Mouse (Mus musculus) urinary bladder, postnatal 25 days (tissue): Measurements from ENCODE around the gene Fggy.

ENCODE experiments used
- DNase-seq: peaks from one replicate; pipeline ENCODE4 v3.0.0; 2022; ENCODE audit warnings: low spot score

The Fggy gene

DNA sequence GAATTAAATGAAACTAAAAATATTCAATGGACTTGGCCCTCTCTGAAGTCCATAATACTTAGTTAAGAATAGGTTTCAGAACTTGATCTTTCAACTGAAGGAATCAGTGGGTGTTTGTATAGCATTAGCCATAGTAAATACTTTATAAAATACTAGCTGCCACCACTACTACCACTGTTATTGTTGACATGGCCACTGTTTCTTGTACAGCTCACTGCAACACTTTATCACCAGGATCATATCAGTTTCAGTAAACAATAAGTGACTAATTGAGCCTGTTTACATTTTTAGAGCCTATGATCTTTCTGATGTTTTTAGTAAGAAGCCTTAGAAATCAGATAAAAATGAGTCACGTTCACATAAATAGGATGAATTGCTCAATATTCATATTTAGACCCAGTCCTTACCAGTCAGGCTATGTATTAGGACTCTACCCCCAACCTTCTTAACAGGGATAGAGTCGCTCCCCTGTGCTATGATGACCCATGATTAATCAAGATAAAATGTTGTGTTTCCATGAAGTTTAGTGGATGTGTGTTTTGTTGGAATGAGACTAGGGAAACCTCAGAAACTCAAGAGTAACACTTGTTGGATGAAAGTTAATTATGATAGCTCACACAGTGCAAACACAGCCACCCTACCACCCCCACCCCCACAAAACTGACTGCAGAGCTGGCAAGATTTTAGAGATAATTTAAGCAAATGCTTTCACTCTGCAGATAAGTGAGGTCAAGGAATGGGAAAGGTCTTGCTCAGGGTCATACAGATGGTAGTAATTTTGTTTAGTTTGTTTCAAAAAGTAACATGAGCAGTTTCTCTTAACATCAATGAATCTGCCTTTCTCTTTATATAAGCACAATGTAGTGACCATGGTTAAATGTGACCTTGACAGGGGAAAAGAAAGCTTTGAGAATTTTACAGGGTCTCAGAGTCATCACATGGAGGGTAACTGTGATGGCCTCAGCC lies 352.7 kb downstream of the Fggy start:
- DNase-seq, result no peak

- DNase-seq, result no peak
These were observed 355.7 kb downstream of the Fggy start for GRCm38 (mm10) chr4:95913026-95913425.

DNA sequence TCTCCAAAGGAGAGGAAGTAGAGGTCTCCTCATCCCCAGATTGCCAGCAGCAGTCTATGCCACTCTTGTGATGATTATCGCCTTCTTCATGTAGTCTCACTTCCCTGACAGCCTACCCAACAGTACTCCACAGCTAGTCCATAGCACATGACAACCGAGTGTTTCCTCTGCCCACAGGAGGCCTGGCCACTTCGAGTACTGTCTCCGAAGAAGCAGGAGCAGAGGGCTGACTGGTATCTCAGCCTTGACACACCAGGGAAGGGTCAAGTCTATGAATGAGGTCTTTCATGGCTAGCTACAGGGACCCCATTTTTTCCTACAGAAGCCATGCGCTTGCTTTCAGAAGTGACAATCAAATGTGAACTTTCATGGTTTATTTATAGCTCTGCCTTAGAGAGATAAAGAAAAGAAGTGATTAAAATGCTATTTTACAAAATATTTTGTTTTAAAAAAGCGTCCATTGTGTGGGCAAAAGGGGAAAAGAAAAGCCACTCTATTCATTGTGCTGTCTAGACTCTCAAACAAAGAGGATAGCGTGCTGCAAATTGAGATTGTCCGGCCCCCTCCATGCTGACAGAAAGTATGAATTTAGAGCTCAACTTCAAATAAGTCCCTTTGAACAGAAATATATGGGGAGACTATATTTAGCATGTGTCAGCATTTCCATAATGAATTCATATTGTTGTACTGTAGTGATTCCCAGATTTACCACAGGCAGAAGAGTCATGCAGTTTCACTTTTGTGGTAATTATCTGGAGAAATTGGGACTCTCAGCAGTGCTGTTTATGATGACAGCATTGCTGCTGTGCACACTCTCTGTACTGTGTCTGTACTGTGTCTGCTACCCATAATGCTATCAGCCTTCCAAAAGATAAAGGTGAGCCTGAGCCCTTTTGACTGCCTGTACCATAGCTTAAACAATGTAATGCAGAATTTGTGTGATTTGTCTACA lies 358.6 kb downstream of the Fggy start:
- no peak for DNase-seq

DNA sequence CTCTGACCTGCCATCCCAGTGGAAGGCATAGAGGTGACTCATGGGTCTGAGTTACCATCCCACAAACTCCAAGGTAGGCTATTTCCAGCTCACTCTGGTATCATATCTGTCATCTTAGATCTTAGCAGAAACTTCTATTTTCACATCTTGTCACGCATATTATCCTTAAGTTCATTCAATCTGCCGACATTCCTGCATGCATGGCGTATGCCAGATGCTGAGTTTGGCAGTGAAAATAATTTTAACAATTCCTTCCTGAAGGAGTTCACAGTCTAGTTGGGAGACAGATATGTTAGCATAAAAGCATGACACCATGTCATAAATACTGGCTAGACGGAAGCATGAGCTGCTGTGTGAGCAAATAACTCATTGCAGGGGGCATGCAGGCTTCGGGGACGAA lies 360.4 kb downstream of the Fggy start:
- DNase-seq, result no peak

GRCm38 (mm10) chr4:95920448-95920847 lies 363.1 kb downstream of the Fggy start:
- no peak for DNase-seq

DNA sequence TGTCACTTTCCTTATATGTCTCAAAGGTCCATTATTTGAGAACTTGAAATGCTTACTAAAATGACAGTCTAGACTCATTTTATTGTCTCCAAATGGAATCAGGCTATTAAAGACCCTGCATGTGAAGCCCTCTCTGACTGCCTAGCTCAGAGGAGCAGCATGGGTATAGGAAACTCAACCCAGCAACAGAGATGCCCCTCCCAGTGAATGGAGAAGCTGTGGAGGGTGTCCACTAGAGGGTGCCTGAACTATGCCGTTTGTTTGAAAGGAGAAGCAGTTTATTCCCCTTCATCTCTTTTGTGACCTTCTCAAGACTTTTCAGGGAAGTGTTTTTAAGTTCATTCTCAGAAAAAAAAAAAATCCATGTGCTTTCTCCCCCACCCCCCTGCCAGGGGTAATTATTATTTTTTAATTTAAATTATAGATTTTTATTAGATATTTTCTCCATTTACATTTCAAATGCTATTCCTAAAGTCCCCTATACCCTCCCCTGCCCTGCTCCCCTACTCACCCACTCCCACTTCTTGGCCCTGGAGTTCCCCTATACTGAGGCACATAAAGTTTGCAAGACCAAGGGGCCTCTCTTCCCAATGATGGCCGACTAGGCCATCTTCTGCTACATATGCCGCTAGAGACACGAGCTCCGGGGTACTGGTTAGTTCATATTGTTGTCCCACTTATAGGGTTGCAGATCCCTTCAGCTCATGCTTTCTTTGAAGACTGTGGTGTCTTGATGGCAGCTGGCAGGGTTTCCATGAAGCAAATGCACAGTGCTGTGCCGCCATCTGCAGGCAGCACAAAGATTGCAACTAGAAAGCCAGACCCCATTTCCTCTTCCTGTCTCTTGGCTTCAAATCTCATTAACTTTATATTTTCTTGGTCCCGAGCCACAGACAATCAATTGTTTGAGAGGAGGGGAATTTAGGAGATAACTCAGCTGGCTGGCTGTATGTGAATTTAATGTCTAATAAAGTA lies 367.2 kb downstream of the Fggy start:
- DNase-seq, result peak; percentile 70

GRCm38 (mm10) chr4:95928846-95929245 lies 371.5 kb downstream of the Fggy start:
- no peak for DNase-seq

GRCm38 (mm10) chr4:95929936-95930335 lies 372.6 kb downstream of the Fggy start:
- no peak for DNase-seq

- DNase-seq, result peak; percentile 17
These were observed 374.0 kb downstream of the Fggy start for GRCm38 (mm10) chr4:95931331-95931730.

DNA sequence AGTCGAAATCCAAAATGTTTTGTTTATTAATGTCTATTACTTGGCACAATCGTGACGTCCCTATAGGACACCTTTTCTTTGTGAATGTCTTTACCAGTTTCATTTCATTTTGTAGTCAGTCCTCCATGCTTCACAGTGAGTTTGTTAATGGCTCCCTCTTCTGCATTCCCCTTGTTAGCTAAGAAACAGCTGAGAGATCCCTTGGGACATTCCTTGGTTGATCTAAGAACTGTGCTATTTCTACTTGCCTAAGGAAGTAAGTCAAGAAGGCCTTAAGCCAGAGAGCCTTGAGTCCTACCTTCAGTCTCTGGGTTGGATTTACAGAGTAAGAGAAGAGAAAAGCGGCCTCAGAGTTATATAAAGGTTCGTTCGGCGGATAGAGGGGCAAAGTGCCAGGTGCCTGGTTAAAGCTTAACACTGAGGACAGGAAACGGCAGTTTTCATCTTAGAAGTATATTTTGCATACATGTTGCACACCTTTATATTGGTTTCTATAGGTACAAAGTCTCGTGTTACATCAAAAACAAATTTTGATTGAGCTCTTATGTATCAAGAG lies 376.6 kb downstream of the Fggy start:
- DNase-seq, result no peak

- DNase-seq, result no peak
These were observed 377.2 kb downstream of the Fggy start for GRCm38 (mm10) chr4:95934384-95935035.

DNA sequence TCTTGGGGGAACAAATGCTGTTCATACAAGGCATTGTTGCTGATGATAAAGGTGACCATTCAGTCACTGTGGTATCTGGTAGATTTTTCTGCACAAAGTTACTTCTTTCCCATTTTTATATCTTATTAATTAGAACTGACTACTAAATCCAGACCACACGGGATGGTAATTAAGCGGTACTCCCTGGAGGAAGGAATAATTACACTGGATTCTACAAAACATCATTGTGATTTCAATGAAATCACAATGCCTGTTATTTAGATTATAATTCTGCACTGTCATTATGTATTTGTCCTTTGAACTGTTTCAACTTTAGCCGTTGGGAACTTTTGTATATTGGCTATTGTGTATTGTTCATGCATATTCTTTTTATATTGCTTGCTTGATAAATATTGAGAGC lies 381.4 kb downstream of the Fggy start:
- DNase-seq, result no peak

DNA sequence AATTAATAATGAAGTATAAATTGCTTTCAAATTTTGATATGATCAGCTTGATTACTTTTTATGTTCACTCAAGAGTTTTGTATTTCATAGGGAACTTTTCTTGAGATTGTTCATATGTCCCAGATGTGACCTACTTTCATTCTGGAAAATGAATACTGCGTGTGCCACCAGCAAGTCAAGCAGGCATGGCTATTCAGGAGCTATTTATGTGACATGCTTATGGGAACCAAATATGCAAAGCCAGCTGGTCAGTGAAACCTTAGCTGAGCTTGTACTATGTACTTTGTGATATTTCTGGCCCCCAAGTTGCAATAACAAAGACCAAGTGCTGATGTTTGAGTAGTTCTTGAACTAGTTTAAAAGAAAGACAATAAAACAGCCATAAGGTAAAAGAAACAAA lies 390.6 kb downstream of the Fggy start:
- DNase-seq, result no peak

- no peak for DNase-seq
These were observed 396.0 kb downstream of the Fggy start for GRCm38 (mm10) chr4:95953328-95953727.

GRCm38 (mm10) chr4:95966928-95967724 lies 409.8 kb downstream of the Fggy start, which contains the start of gene Hook1:
Gene Hook1, plus strand, starts transcription at chr4:95967240.
- peak; percentile 83 for DNase-seq
